Mouse (Mus musculus) limb, embryonic 11.5 days (tissue): Measurements from ENCODE around the gene Pgc. TPM values are rescaled to one million over a fixed set of nuclear protein-coding genes. Genes with fewer than 3 reads are reported as not detected.

Experiments used
- ATAC-seq: fragments of 200-750 bp; cut with Nextera tagmentation; 2 replicates; pipeline ENCODE4 v1.8.0; 2017; ENCODE audit warnings: low read depth; ENCODE audit not compliant: insufficient number of reproducible peaks, low FRiP score, low TSS enrichment
- DNase-seq: peaks from one replicate; pipeline ENCODE4 v3.0.0-alpha.2; 2015; ENCODE audit warnings: low spot score
- H3K27ac ChIP-seq: fragments of 300-500 bp; sonication (generic); replicated peaks from 2 replicates; pipeline ENCODE4 v1.5.1; 2014; ENCODE audit warnings: low read depth, mild to moderate bottlenecking, low read length
- H3K27me3 ChIP-seq: fragments of 300-500 bp; sonication (generic); 2 replicates; pipeline ENCODE4 v1.6.1; 2014; ENCODE audit warnings: mild to moderate bottlenecking, low read length, mixed read lengths; ENCODE audit not compliant: control insufficient read depth, insufficient read depth
- H3K36me3 ChIP-seq: fragments of 300-500 bp; sonication (generic); 2 replicates; pipeline ENCODE4 v1.6.1; 2014; ENCODE audit warnings: mild to moderate bottlenecking, low read length, moderate library complexity, mixed read lengths; ENCODE audit not compliant: control insufficient read depth, insufficient read depth
- H3K4me1 ChIP-seq: fragments of 300-500 bp; sonication (generic); 2 replicates; pipeline ENCODE4 v1.6.1; 2014; ENCODE audit warnings: low read length, mixed read lengths; ENCODE audit not compliant: control insufficient read depth, insufficient read depth
- H3K4me2 ChIP-seq: fragments of 300-500 bp; sonication (generic); 2 replicates; pipeline ENCODE4 v1.6.1; 2014; ENCODE audit warnings: low read depth, mild to moderate bottlenecking, moderate library complexity; ENCODE audit not compliant: severe bottlenecking
- H3K4me3 ChIP-seq: fragments of 300-500 bp; sonication (generic); 2 replicates; pipeline ENCODE4 v1.5.1; 2014; ENCODE audit warnings: low read depth, low read length
- H3K9ac ChIP-seq: fragments of 300-500 bp; sonication (generic); 2 replicates; pipeline ENCODE4 v1.6.1; 2014; ENCODE audit warnings: mild to moderate bottlenecking, low read length
- H3K9me3 ChIP-seq: fragments of 300-500 bp; sonication (generic); 2 replicates; pipeline ENCODE4 v1.6.1; 2016; ENCODE audit warnings: low read length; ENCODE audit not compliant: control insufficient read depth
- WGBS: fragments of 180-500 bp; shearing (Covaris S2); extraction: QIAGEN DNeasy Blood & Tissue Kit; methylation state at CpG from one replicate; pipeline ENCODE4 v1.1.7; 2014; 5-methylcytosine and 5-hydroxymethylcytosine counted together
- polyA plus RNA-seq: library from polyadenylated mRNA; unstranded; fragments of >200 nt; fragmentation: Nextera tagmentation; extraction: Ambion mirVana; gene quantifications from 2 replicates; pipeline ENCODE4 v1.2.1, GENCODE M21; 2014

Pgc gene
- polyA plus RNA-seq, 1 experiment from 2014 or later = not detected

GRCm38 (mm10) chr17:47689894-47690293 lies 36.7 kb upstream of the Pgc start:
- Histone ChIP-seq H3K4me3 (no peak overlapping the region), H3K9me3 (no peaks in the 10 kb centered on the region), H3K36me3 (no peaks in the 10 kb centered on the region), H3K9ac (no peak overlapping the region), H3K4me1 (peaks cover 15% of the 10 kb centered on the region), H3K27ac (no peak overlapping the region), H3K4me2 (peak overlapping the region; percentile 95), H3K27me3 (no peaks in the 10 kb centered on the region)
- no peak for DNase-seq
- WGBS = 80% methylated on average over 8 of the region's 8 CpGs
- ATAC-seq = no peak

GRCm38 (mm10) chr17:47691650-47692049 lies 35.0 kb upstream of the Pgc start:
- no peak for DNase-seq

GRCm38 (mm10) chr17:47693671-47694441 lies 32.8 kb upstream of the Pgc start:
- Histone ChIP-seq H3K36me3 (no peaks in the 10 kb centered on the region), H3K4me2 (peak overlapping the region; percentile 78), H3K27me3 (no peaks in the 10 kb centered on the region), H3K9ac (no peak overlapping the region; the same call in 1 of the 2 replicates), H3K4me3 (peak overlapping the region; percentile 69), H3K9me3 (no peaks in the 10 kb centered on the region), H3K4me1 (peaks cover 9% of the 10 kb centered on the region), H3K27ac (no peak overlapping the region)
- ATAC-seq (peak; percentile 3; the same call in 1 of the 2 replicates), DNase-seq (no peak)
- 39% methylated on average over 13 of the region's 13 CpGs for WGBS

More at GRCm38 (mm10) chr17:47691650-47692049, 35.0 kb upstream of the Pgc start:
- Histone ChIP-seq H3K27ac (no peak overlapping the region), H3K36me3 (no peaks in the 10 kb centered on the region), H3K9ac (no peak overlapping the region), H3K4me3 (no peak overlapping the region), H3K4me2 (no peak overlapping the region), H3K27me3 (no peaks in the 10 kb centered on the region), H3K4me1 (peaks cover 15% of the 10 kb centered on the region), H3K9me3 (no peaks in the 10 kb centered on the region)
- ATAC-seq = no peak
- 85% methylated on average over 3 of the region's 3 CpGs for WGBS

- no peak for DNase-seq
- Histone ChIP-seq H3K4me2 (peak within 1 kb of the TSS; percentile 78), H3K9me3 (no peaks in the 10 kb centered on the region), H3K36me3 (no peaks in the 10 kb centered on the region), H3K27ac (no peak within 1 kb of the TSS; the same call in 1 of the 2 replicates), H3K27me3 (no peaks in the 10 kb centered on the region), H3K4me1 (peaks cover 7% of the 10 kb centered on the region), H3K4me3 (peak within 1 kb of the TSS; percentile 69), H3K9ac (peak within 1 kb of the TSS; percentile 86)
- WGBS = 0% methylated on average over 3 of the region's 3 CpGs
- ATAC-seq = no peak
These were observed 32.4 kb upstream of the Pgc start, which contains the start of gene Gm21981 for GRCm38 (mm10) chr17:47694442-47694502. Gm21981 (minus strand) TSS chr17:47694455.

- under 1% methylated on average over 66 of the region's 82 CpGs for WGBS
- no peaks in the 10 kb centered on the region for H3K9me3 ChIP-seq
- peak within 1 kb of the TSS; percentile 69 for H3K4me3 ChIP-seq
- H3K27ac ChIP-seq = no peak within 1 kb of the TSS; the same call in 1 of the 2 replicates
- ATAC-seq (peak; percentile 90), DNase-seq (peak; percentile 99)
- H3K36me3 ChIP-seq = no peaks in the 10 kb centered on the region
- H3K4me1 ChIP-seq = peaks cover 6% of the 10 kb centered on the region
- no peaks in the 10 kb centered on the region for H3K27me3 ChIP-seq
- H3K9ac ChIP-seq = peak within 1 kb of the TSS; percentile 86
- peak within 1 kb of the TSS; percentile 78 for H3K4me2 ChIP-seq
These were observed 31.9 kb upstream of the Pgc start, which contains the start of gene Prickle4 for GRCm38 (mm10) chr17:47694503-47695336. Prickle4 (minus strand) TSS chr17:47694736.

GRCm38 (mm10) chr17:47695337-47695710 lies 31.3 kb upstream of the Pgc start:
- Histone ChIP-seq H3K27me3 (no peaks in the 10 kb centered on the region), H3K4me2 (peak overlapping the region; percentile 78), H3K27ac (no peak overlapping the region; the same call in 1 of the 2 replicates), H3K9me3 (no peaks in the 10 kb centered on the region), H3K4me3 (peak overlapping the region; percentile 69), H3K4me1 (peaks cover 6% of the 10 kb centered on the region), H3K9ac (peak overlapping the region; percentile 86), H3K36me3 (no peaks in the 10 kb centered on the region)
- ATAC-seq (no peak), DNase-seq (no peak)
- under 1% methylated on average over 20 of the region's 23 CpGs for WGBS

GRCm38 (mm10) chr17:47698156-47698555 lies 28.5 kb upstream of the Pgc start:
- Histone ChIP-seq H3K27ac (no peak overlapping the region), H3K4me2 (no peak overlapping the region), H3K9ac (no peak overlapping the region), H3K9me3 (no peaks in the 10 kb centered on the region), H3K36me3 (0 out of 2 replicates have a peak, but pooled peaks cover 2% of the 10 kb centered on the region), H3K4me1 (peaks cover 7% of the 10 kb centered on the region), H3K4me3 (no peak overlapping the region), H3K27me3 (peaks cover 5% of the 10 kb centered on the region; the same call in 1 of the 2 replicates)
- ATAC-seq (no peak), DNase-seq (no peak)
- 90% methylated on average over 10 of the region's 10 CpGs for WGBS

GRCm38 (mm10) chr17:47699055-47699454 lies 27.6 kb upstream of the Pgc start:
- H3K27ac ChIP-seq = no peak overlapping the region
- H3K4me1 ChIP-seq = peaks cover 6% of the 10 kb centered on the region
- DNase-seq (no peak), ATAC-seq (no peak)
- H3K9me3 ChIP-seq = no peaks in the 10 kb centered on the region
- WGBS = 83% methylated on average over 2 of the region's 2 CpGs
- H3K36me3 ChIP-seq = 0 out of 2 replicates have a peak, but pooled peaks cover 3% of the 10 kb centered on the region
- H3K9ac ChIP-seq = no peak overlapping the region
- H3K4me3 ChIP-seq = no peak overlapping the region
- H3K27me3 ChIP-seq = peaks cover 11% of the 10 kb centered on the region; the same call in 1 of the 2 replicates
- no peak overlapping the region for H3K4me2 ChIP-seq
